Mouse (Mus musculus): Measurements from ENCODE around the gene Plce1. TPM values are rescaled to one million over a fixed set of nuclear protein-coding genes. Genes with fewer than 3 reads are reported as not detected.

Gene Plce1
- total and polyA plus RNA-seq, 3 experiments = not detected

GRCm38 (mm10) chr19:38507966-38508625, 27.2 kb downstream of the Plce1 start:
- H3K27ac ChIP-seq (ENCODE audit: control insufficient read depth, low read depth, low read length) = no peak overlapping the region
- H3K4me1 ChIP-seq (ENCODE audit: control insufficient read depth in 1 of 2, insufficient read depth in 2 of 2, low read length in 2 of 2) = no peaks in the 10 kb centered on the region
- H3K79me2 ChIP-seq (ENCODE audit: control insufficient read depth, insufficient read depth, low read length, poor library complexity) = no peaks in the 10 kb centered on the region
- H3K9me3 ChIP-seq (replicated peaks; ENCODE audit: insufficient read depth, low read length) = no peaks in the 10 kb centered on the region
- no peak for DNase-seq (ENCODE audit: low read depth, low spot score)
- H3K27me3 ChIP-seq (ENCODE audit: control insufficient read depth in 1 of 2, insufficient read depth in 2 of 2, low read length in 2 of 2) = no peaks in the 10 kb centered on the region
- no peak overlapping the region for H3K9ac ChIP-seq (ENCODE audit: control insufficient read depth, low read depth, low read length, poor library complexity, severe bottlenecking)
- TF ChIP-seq SMC3 (IDR thresholded peaks at IDR 0.05; ENCODE audit: low read depth, low read length) = no peak
- TF ChIP-seq ZMIZ1 (IDR thresholded peaks at IDR 0.05; ENCODE audit: low read depth, low read length) = no peak
- no peak for TF ChIP-seq MAX (IDR thresholded peaks at IDR 0.05; ENCODE audit: low read length)
- TF ChIP-seq ELF1 (IDR thresholded peaks at IDR 0.05; ENCODE audit: low read depth, low read length) = no peak
- TF ChIP-seq JUND (IDR thresholded peaks at IDR 0.05; ENCODE audit: low read depth, low read length) = no peak
- TF ChIP-seq MAFK (IDR thresholded peaks at IDR 0.05; ENCODE audit: borderline replicate concordance, low read depth, low read length) = no peak
- no peak for TF ChIP-seq CHD2 (IDR thresholded peaks at IDR 0.05; ENCODE audit: low read length)
- no peak for TF ChIP-seq BHLHE40 (IDR thresholded peaks at IDR 0.05; ENCODE audit: borderline replicate concordance, low read depth, low read length)
- no peak for TF ChIP-seq ZC3H11A (IDR thresholded peaks at IDR 0.05; ENCODE audit: low read depth, low read length)
- no peak for TF ChIP-seq CTCF (IDR thresholded peaks at IDR 0.05 in 2 of 3, conservative IDR thresholded peaks at IDR 0.05 in 1 of 3; ENCODE audit: control insufficient read depth in 1 of 3, insufficient read depth in 1 of 3, low read depth in 2 of 3, low read length in 3 of 3, poor library complexity in 1 of 3, severe bottlenecking in 1 of 3)
- no peak for TF ChIP-seq POLR2AphosphoS5 (IDR thresholded peaks at IDR 0.05; ENCODE audit: borderline replicate concordance, low read depth, low read length)
- no peak overlapping the region for H3K4me3 ChIP-seq (ENCODE audit: control insufficient read depth in 1 of 2, insufficient read depth in 1 of 2, low read depth in 2 of 2, low read length in 2 of 2)
- H3K36me3 ChIP-seq (ENCODE audit: control insufficient read depth in 1 of 2, insufficient read depth in 2 of 2, low read length in 2 of 2) = no peaks in the 10 kb centered on the region

- H3K27me3 ChIP-seq (ENCODE audit: control insufficient read depth in 1 of 2, insufficient read depth in 2 of 2, low read length in 2 of 2) = no peaks in the 10 kb centered on the region
- no peaks in the 10 kb centered on the region for H3K36me3 ChIP-seq (ENCODE audit: control insufficient read depth in 1 of 2, insufficient read depth in 2 of 2, low read length in 2 of 2)
- DNase-seq (ENCODE audit: low read depth, low spot score) = no peak
- no peaks in the 10 kb centered on the region for H3K79me2 ChIP-seq (ENCODE audit: control insufficient read depth, insufficient read depth, low read length, poor library complexity)
- H3K9me3 ChIP-seq (replicated peaks; ENCODE audit: insufficient read depth, low read length) = no peaks in the 10 kb centered on the region
- TF ChIP-seq USF2 (IDR thresholded peaks at IDR 0.05; ENCODE audit: borderline replicate concordance in 1 of 2, insufficient read depth in 1 of 2, low read depth in 1 of 2, low read length in 2 of 2) (no peak), ELF1 (IDR thresholded peaks at IDR 0.05; ENCODE audit: low read depth, low read length) (no peak), ZC3H11A (IDR thresholded peaks at IDR 0.05; ENCODE audit: low read depth, low read length) (no peak), E2F4 (IDR thresholded peaks at IDR 0.05; ENCODE audit: borderline replicate concordance, low read depth, low read length) (no peak), RCOR1 (IDR thresholded peaks at IDR 0.05; ENCODE audit: low read depth, low read length) (no peak), HCFC1 (IDR thresholded peaks at IDR 0.05; ENCODE audit: low read depth, low read length) (no peak), TCF12 (IDR thresholded peaks at IDR 0.05; ENCODE audit: low read depth, low read length) (no peak), KAT2A (conservative IDR thresholded peaks at IDR 0.05; ENCODE audit: low read depth, low read length) (no peak), MAZ (IDR thresholded peaks at IDR 0.05; ENCODE audit: low read depth, low read length) (no peak), NRF1 (IDR thresholded peaks at IDR 0.05; ENCODE audit: insufficient read depth, low read depth, low read length, poor library complexity, severe bottlenecking) (no peak), USF1 (IDR thresholded peaks at IDR 0.05; ENCODE audit: low read depth, low read length) (no peak), MEF2A (IDR thresholded peaks at IDR 0.05; ENCODE audit: extremely low read depth, insufficient replicate concordance, low read depth, low read length, poor library complexity, severe bottlenecking) (no peak), ZNF384 (IDR thresholded peaks at IDR 0.05; ENCODE audit: low read depth, low read length) (no peak), GABPA (IDR thresholded peaks at IDR 0.05; ENCODE audit: low read depth, low read length) (no peak), MYB (IDR thresholded peaks at IDR 0.05; ENCODE audit: low read depth, low read length) (no peak), ZMIZ1 (IDR thresholded peaks at IDR 0.05; ENCODE audit: low read depth, low read length) (no peak), EP300 (IDR thresholded peaks at IDR 0.05; ENCODE audit: low read depth in 1 of 2, low read length in 2 of 2) (no peak), MAX (IDR thresholded peaks at IDR 0.05; ENCODE audit: low read length) (no peak), BHLHE40 (IDR thresholded peaks at IDR 0.05; ENCODE audit: borderline replicate concordance, low read depth, low read length) (no peak), MYC (IDR thresholded peaks at IDR 0.05; ENCODE audit: low read depth, low read length) (no peak)
- H3K4me3 ChIP-seq (ENCODE audit: control insufficient read depth in 1 of 2, insufficient read depth in 1 of 2, low read depth in 2 of 2, low read length in 2 of 2) = no peak overlapping the region
- H3K4me1 ChIP-seq (ENCODE audit: control insufficient read depth in 1 of 2, insufficient read depth in 2 of 2, low read length in 2 of 2) = no peaks in the 10 kb centered on the region
- no peak overlapping the region for H3K9ac ChIP-seq (ENCODE audit: control insufficient read depth, low read depth, low read length, poor library complexity, severe bottlenecking)
- no peak overlapping the region for H3K27ac ChIP-seq (ENCODE audit: control insufficient read depth, low read depth, low read length)
These were observed 33.7 kb downstream of the Plce1 start for GRCm38 (mm10) chr19:38514417-38515184.
